Mouse (Mus musculus): ENCODE data around the gene Guf1.

Gene Guf1

GRCm38 (mm10) chr5:69556628-69557403, at the start of gene Guf1:
TSS of gene Guf1 (plus strand) at chr5:69556923.
- peak; percentile 86 to 92 for DNase-seq (ENCODE audit: low spot score in 2 of 2)

GRCm38 (mm10) chr5:69507045-69507444, 49.7 kb upstream of the Guf1 start:
- no peak for DNase-seq (ENCODE audit: low spot score in 2 of 2)

- DNase-seq (ENCODE audit: low spot score in 2 of 2), result no peak
Observed at GRCm38 (mm10) chr5:69511631-69512030, 45.1 kb upstream of the Guf1 start.

DNA sequence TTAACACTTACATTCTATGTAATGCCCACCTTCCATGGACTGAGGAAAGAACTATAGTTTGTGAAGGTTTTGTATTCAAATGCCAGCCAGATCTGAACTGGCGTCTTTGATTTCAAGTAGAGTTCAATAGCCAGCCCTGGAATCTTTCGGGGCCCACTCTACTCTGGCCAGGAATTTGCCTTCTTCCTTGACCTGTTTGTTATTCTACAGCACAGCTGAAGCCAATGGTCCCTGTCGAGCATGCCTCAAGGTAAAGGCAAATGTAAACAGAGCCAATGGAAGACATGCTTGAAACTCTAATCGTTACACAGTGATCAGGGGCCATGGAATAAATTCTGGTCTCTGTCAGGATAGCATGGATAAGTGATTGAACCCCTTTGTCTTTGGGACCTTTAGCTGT, 44.5 kb upstream of the Guf1 start:
- no peak for DNase-seq (ENCODE audit: low spot score in 2 of 2)

GRCm38 (mm10) chr5:69520661-69521278, 36.0 kb upstream of the Guf1 start:
- DNase-seq (ENCODE audit: low spot score in 2 of 2), result peak; percentile 5 to 51

DNA sequence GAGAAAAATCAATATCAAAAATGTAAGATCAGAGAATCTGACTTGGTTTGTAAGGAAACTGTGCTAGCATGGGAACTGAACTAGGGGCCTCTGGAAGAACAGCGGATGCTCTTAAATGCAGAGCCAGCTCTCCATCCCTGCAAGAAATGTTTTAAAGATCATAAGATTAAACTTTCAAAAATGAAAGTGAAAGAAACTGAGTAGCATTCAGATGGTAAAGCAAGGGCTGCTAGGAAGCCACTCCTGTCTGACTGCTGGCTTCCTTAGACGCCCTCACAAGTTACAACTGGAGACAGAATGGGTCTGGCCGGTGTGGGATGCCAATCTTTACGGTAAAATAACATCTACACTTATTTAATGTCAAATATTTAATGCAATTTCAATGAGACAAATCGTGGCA, 34.7 kb upstream of the Guf1 start:
- DNase-seq (ENCODE audit: low spot score in 2 of 2), result no peak

- no peak for DNase-seq (ENCODE audit: low spot score in 2 of 2)
Observed at GRCm38 (mm10) chr5:69523944-69524343, 32.8 kb upstream of the Guf1 start.

DNA sequence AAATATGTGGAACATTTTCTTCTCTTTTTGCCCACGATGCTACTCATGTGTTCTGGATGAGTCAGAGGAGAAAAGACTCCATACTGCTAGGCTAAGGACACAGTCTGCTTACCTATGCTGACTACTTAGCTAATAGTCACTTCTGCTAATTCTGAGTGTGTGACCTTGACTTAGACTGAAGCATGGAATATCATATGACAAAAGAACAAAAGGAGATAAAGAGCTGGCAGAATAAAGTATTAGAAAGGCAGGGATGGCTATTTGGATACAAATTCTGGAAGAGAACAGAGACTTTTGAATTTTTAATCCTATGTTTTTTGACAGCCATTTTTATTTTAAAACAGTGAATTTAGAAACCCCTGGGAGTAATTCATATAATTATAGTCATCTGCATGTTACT, 15.0 kb upstream of the Guf1 start:
- DNase-seq (ENCODE audit: low spot score in 2 of 2), result no peak

DNA sequence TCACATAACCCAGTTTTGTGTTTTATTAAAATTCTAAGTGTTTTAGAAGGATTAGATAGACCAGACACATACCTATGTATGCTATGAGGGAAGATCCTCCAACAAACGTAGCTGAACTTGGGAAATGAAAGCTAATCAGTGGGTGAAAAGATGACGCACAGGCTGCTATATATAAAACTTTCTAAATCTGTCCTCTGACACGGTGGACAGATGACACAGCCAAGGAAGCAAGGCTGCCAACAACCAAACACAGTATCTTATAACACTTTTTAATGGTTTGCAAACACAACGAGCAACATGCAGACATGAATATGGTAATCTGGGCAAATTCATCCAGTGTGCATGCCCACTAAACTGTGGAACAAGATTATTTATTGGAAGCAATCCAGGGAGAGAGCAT, 14.2 kb upstream of the Guf1 start, which contains the start of gene Yipf7:
Gene Yipf7, minus strand, starts transcription at position 160 of the 400 bp plus-strand sequence.
- no peak for DNase-seq (ENCODE audit: low spot score in 2 of 2)

DNA sequence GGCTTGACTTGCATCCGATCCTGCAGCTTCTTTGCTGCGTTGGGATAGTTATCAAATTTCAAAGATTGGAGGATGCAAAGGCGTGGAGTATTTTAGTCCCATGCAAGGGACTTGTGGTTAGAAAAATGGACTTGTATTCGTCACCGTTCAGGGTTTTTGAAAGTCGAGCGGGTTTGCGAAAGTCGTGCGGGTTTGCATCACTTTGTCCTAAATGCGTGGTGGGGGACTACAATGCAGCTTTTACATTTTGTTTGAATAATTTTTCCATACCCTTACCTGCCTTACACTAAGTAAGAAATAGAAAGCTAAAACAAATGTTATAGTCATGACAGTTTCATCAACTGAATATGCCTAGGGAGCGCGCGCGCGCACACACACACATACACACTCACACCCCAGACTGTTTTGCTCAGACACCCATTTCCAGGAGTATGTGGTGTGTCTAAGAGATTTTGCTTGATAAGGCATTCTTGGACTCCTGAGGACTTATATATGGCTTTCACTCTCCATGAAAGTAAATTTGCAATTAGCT, 747 bp downstream of the Guf1 start:
- peak in 1 of 2 experiments; percentile 18 for DNase-seq (ENCODE audit: low spot score in 2 of 2)

DNA sequence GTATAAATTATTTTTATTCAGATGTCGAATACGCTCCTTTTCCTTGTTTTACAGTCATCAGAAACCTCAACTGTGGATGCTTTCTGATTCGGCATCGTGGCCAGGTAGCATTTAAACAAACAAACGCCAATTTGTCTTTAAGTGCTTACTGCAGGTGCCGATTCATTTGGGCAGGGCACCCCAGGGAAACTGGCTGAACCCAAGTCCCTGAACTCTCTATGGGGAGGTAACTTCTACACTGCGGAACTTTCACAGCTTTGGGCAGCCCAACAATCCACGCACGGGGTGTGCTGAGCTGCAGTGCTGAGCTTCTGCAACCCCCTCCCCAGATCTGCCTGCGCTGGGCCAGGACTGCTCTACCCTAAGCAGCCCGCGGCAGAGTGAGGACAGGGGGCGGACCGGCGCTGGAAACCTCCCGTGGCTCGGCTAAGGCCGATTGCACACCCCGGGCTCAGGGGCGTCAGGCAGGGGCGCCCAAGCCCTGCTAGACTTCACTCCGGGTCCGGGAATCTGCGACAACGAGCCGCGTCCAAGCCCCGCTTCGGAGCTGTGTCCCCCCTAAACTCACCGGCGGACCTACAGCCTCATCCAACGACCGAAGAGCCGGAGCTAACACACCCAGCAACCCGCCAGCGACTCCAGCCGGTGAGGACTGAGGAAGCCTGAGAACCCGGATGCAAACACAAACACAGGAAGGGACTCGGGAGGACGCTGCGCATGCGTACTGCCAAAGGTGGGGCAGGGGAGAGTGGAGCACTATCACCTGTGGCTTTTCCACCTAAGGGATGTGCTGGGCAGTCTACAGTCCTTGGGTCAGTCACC, 35.1 kb downstream of the Guf1 start, which contains the start of gene Gnpda2:
Gene Gnpda2, minus strand, starts transcription at position 701 of the 822 bp plus-strand sequence.
- peak; percentile 48 to 79 for DNase-seq (ENCODE audit: low spot score in 2 of 2)

GRCm38 (mm10) chr5:69601027-69601426, 44.3 kb downstream of the Guf1 start:
- no peak for DNase-seq (ENCODE audit: low spot score in 2 of 2)

DNA sequence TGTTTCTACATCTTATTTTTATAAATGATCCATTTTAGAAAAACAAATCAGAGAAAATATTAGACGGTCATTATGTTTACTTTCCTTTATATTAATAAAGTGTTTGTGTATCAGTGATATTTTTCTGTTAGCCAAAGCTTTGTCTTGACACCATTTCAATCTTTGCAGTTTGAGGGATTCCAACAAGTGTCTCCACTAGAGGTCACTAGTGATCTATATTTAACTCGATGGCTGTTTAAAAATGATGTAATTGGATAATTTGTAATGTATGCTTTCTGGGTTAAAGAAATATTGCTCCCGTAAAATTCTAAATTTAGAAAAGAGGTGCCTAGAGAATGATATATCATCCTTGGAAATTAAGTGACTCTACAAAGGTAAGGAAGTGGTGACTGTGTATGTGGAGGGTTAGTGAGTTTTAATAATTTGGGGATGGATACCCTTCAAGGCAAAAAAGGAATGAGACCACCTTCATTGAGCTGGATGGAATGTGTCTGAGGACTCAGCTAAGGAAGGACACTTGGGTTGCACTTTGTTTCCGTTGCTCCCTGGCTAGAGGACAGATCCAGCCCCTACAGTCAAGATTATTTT, 56.6 kb downstream of the Guf1 start:
- DNase-seq (ENCODE audit: low spot score in 2 of 2), result no peak

- no peak for DNase-seq (ENCODE audit: low spot score in 2 of 2)
Observed at GRCm38 (mm10) chr5:69620899-69621298, 64.2 kb downstream of the Guf1 start.

All from spleen, postnatal 10 days (tissue).